Mouse (Mus musculus) T-helper 17 cell (primary cell): ENCODE data around the gene Gpx6.

Experiments
- in situ Hi-C, 2 experiments: fragments of 300-600 bp; cut with MboI, MseI; formaldehyde crosslinking; loops; 1 replicate in 1 of 2; 2 replicates in 1 of 2; pipeline ENCODE4 v1.15.1; 2025; ENCODE audit warnings: high pct_unique_total_duplicates in 2 of 2

Gene Gpx6

GRCm38 (mm10) chr13:21311926-21312325, at the start of gene Gpx6:
Gene Gpx6, plus strand, starts transcription at chr13:21312125.
- in situ Hi-C loops: no loop called here

GRCm38 (mm10) chr13:21262787-21263461, 49.0 kb upstream of the Gpx6 start:
- in situ Hi-C loops: no loop called here

GRCm38 (mm10) chr13:21263910-21264309, 48.0 kb upstream of the Gpx6 start:
- in situ Hi-C loops: no loop called here

GRCm38 (mm10) chr13:21264366-21264765, 47.6 kb upstream of the Gpx6 start:
- in situ Hi-C loops: no loop called here

GRCm38 (mm10) chr13:21265736-21266135, 46.2 kb upstream of the Gpx6 start:
- in situ Hi-C loops: no loop called here

GRCm38 (mm10) chr13:21267541-21267940, 44.4 kb upstream of the Gpx6 start:
- in situ Hi-C loops: no loop called here

- in situ Hi-C loops: no loop called here
Measured at GRCm38 (mm10) chr13:21268262-21268661, 43.7 kb upstream of the Gpx6 start.

- in situ Hi-C loops: loop anchor here in 1 of 2 experiments (5.0 kb wide), 1 partner anchor 103 kb away; no protein-coding TSS in a partner anchor
Measured at GRCm38 (mm10) chr13:21275021-21275814, 36.7 kb upstream of the Gpx6 start.

- in situ Hi-C loops: loop anchor here in 1 of 2 experiments (5.0 kb wide), 1 partner anchor 104 kb away; no protein-coding TSS in a partner anchor
Measured at GRCm38 (mm10) chr13:21275815-21276550, 35.9 kb upstream of the Gpx6 start.

GRCm38 (mm10) chr13:21276551-21276950, 35.4 kb upstream of the Gpx6 start:
- in situ Hi-C loops: loop anchor here in 1 of 2 experiments (5.0 kb wide), 1 partner anchor 104 kb away; no protein-coding TSS in a partner anchor

GRCm38 (mm10) chr13:21279076-21279475, 32.8 kb upstream of the Gpx6 start:
- in situ Hi-C loops: loop anchor here in 1 of 2 experiments (5.0 kb wide), 1 partner anchor 107 kb away; no protein-coding TSS in a partner anchor

GRCm38 (mm10) chr13:21279559-21279958, 32.4 kb upstream of the Gpx6 start:
- in situ Hi-C loops: loop anchor here in 1 of 2 experiments (5.0 kb wide), 1 partner anchor 107 kb away; no protein-coding TSS in a partner anchor

GRCm38 (mm10) chr13:21292631-21293030, 19.3 kb upstream of the Gpx6 start, which contains the start of gene Gpx5:
Gene Gpx5, minus strand, starts transcription at chr13:21292731.
- in situ Hi-C loops: no loop called here

GRCm38 (mm10) chr13:21298557-21298956, 13.4 kb upstream of the Gpx6 start:
- in situ Hi-C loops: no loop called here

- in situ Hi-C loops: no loop called here
Measured at GRCm38 (mm10) chr13:21304483-21305066, 7.3 kb upstream of the Gpx6 start.

GRCm38 (mm10) chr13:21309788-21310187, 2.1 kb upstream of the Gpx6 start:
- in situ Hi-C loops: no loop called here

GRCm38 (mm10) chr13:21312854-21313253, 929 bp downstream of the Gpx6 start:
- in situ Hi-C loops: no loop called here

- in situ Hi-C loops: no loop called here
Measured at GRCm38 (mm10) chr13:21313903-21314302, 2.0 kb downstream of the Gpx6 start.

- in situ Hi-C loops: loop anchor here (5.0 to 10.0 kb wide), 3 partner anchors 75 to 672 kb away; no protein-coding TSS in a partner anchor
Measured at GRCm38 (mm10) chr13:21320262-21320661, 8.3 kb downstream of the Gpx6 start.

GRCm38 (mm10) chr13:21321890-21322494, 10.1 kb downstream of the Gpx6 start:
- in situ Hi-C loops: loop anchor here (5.0 to 10.0 kb wide), 3 partner anchors 77 to 670 kb away; no protein-coding TSS in a partner anchor
